Mouse (Mus musculus): ENCODE results near the gene Exoc8. TPM values are rescaled to one million over a fixed set of nuclear protein-coding genes. Genes with fewer than 3 reads are reported as not detected.

Exoc8 gene
- total RNA-seq, 2 experiments from 2014 or later = 36.6 to 36.8 TPM

- DNase-seq = no peak
These were observed 52.4 kb downstream of the Exoc8 start for GRCm38 (mm10) chr8:124845131-124845530.

Other genes starting within 250 kb of the Exoc8 start
- 10 to 100 TPM; 71.9 to 76.2 TPM for gene 2310022B05Rik, start 234.3 kb downstream of the Exoc8 start, total RNA-seq (2021)
- 10 to 100 TPM; 45.4 to 53.5 TPM for gene Ttc13, start 175.7 kb downstream of the Exoc8 start, total RNA-seq (2021)
- gene Arv1, start 175.6 kb downstream of the Exoc8 start, total RNA-seq (2021) = 10 to 100 TPM; 13.7 to 13.8 TPM
- under 1 TPM; 0.48 to 0.95 TPM for gene Fam89a, start 145.9 kb downstream of the Exoc8 start, total RNA-seq (2021)
- 1 to 10 TPM; 3.1 to 3.9 TPM for gene Trim67, start 104.6 kb downstream of the Exoc8 start, total RNA-seq (2021)
- 10 to 100 TPM; 55.6 to 68.3 TPM for gene Gnpat, start 34.7 kb downstream of the Exoc8 start, total RNA-seq (2021)
- gene 2810004N23Rik, start 34.6 kb downstream of the Exoc8 start, total RNA-seq (2021) = 10 to 100 TPM; 23.3 to 26.1 TPM
- gene Sprtn, start 181 bp upstream of the Exoc8 start, total RNA-seq (2021) = 10 to 100 TPM; 14.4 to 16.1 TPM
- 10 to 100 TPM; 62.5 to 63.4 TPM for gene Egln1, start 51.6 kb upstream of the Exoc8 start, total RNA-seq (2021)
- 100 to 1,000 TPM; 135 to 151 TPM for gene Tsnax, start 115.3 kb upstream of the Exoc8 start, total RNA-seq (2021)
- 1 to 10 TPM; 4.4 to 6.4 TPM for gene Disc1, start 156.5 kb upstream of the Exoc8 start, total RNA-seq (2021)